Mouse (Mus musculus): ENCODE measurements around the gene Agtr1b.

- TF ChIP-seq GATA1 (IDR thresholded peaks at IDR 0.05; ENCODE audit: borderline replicate concordance, low read length) (no peak), FLI1 (IDR thresholded peaks at IDR 0.05; ENCODE audit: low read length) (no peak)
Observed at GRCm38 (mm10) chr3:20281796-20282195, 85.2 kb downstream of the Agtr1b start.
